Mouse (Mus musculus) liver, adult 2 months (tissue): Measurements from ENCODE around the gene Man1c1.

Experiments used
- CTCF ChIP-seq: fragments of 200-500 bp; IDR thresholded peaks from 2 replicates; pipeline ENCODE4 v1.5.1; 2011; ENCODE audit warnings: low read depth, low read length, control low read depth
- POLR2A ChIP-seq: fragments of 200-500 bp; IDR thresholded peaks from 2 replicates; pipeline ENCODE4 v1.6.1; 2011; ENCODE audit warnings: low read length, control low read depth; ENCODE audit not compliant: insufficient read depth; ENCODE audit errors: extremely low read depth

GRCm38 (mm10) chr4:134652720-134653119 lies 51.4 kb downstream of the Man1c1 start:
- no peak for TF ChIP-seq CTCF
- TF ChIP-seq POLR2A, result no peak
